In the genomic region with DNA sequence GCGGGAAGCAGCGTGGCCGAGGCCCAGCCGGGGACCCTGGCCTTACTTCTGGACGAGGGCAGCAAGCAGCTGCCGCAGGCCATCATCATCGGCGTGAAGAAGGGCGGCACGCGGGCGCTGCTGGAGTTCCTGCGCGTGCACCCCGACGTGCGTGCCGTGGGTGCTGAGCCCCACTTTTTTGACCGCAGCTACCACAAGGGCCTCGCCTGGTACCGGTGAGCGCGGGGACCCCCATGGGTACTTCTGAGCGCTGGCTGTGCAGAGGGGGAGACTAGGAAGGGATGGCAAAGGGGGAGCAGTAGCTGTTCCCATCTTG, we compare ENCODE assay signal across 8 mouse cellular contexts. TPM values are rescaled to one million over a fixed set of nuclear protein-coding genes. Genes with fewer than 3 reads are reported as not detected.
DNase-seq lines count a peak whose midpoint lies in the region; ATAC-seq lines count a peak whose summit lies in the region.

A gene (minus strand): TSS at position 242 of the 316 bp plus-strand sequence.

- no peak for ATAC-seq in kidney, embryonic 15.5 days (replicated peaks; ENCODE audit: low FRiP score)
- ATAC-seq in midbrain, embryonic 11.5 days (ENCODE audit: low FRiP score) = peak; percentile 25; the same call in 1 of the 2 replicates

- peaks cover 25% of the 10 kb centered on the region for H3K4me1 ChIP-seq in kidney, embryonic 15.5 days
- peaks cover 44% of the 10 kb centered on the region for H3K4me1 ChIP-seq in embryonic facial prominence, embryonic 10.5 days
- H3K4me1 ChIP-seq in hindbrain, embryonic 10.5 days (replicated peaks) = peaks cover 40% of the 10 kb centered on the region
- H3K4me1 ChIP-seq in midbrain, embryonic 11.5 days (ENCODE audit: control insufficient read depth, insufficient read depth, low read length) = peaks cover 6% of the 10 kb centered on the region; the same call in 1 of the 2 replicates

- H3K4me3 ChIP-seq in kidney, embryonic 15.5 days (replicated peaks) = peak within 1 kb of the TSS; percentile 50
- H3K4me3 ChIP-seq in embryonic facial prominence, embryonic 10.5 days = peak within 1 kb of the TSS; percentile 75
- H3K4me3 ChIP-seq in hindbrain, embryonic 10.5 days = peak within 1 kb of the TSS; percentile 80
- peak within 1 kb of the TSS; percentile 66 for H3K4me3 ChIP-seq in midbrain, embryonic 11.5 days (ENCODE audit: low read depth, low read length)

- no peaks in the 10 kb centered on the region for H3K36me3 ChIP-seq in kidney, embryonic 15.5 days
- no peaks in the 10 kb centered on the region for H3K36me3 ChIP-seq in embryonic facial prominence, embryonic 10.5 days (replicated peaks)
- H3K36me3 ChIP-seq in hindbrain, embryonic 10.5 days = no peaks in the 10 kb centered on the region
- no peaks in the 10 kb centered on the region for H3K36me3 ChIP-seq in midbrain, embryonic 11.5 days (ENCODE audit: control insufficient read depth, insufficient read depth, low read length)

- no peaks in the 10 kb centered on the region for H3K9me3 ChIP-seq in kidney, embryonic 15.5 days (replicated peaks)
- H3K9me3 ChIP-seq in embryonic facial prominence, embryonic 10.5 days = no peaks in the 10 kb centered on the region
- H3K9me3 ChIP-seq in hindbrain, embryonic 10.5 days = no peaks in the 10 kb centered on the region
- H3K9me3 ChIP-seq in midbrain, embryonic 11.5 days (ENCODE audit: control insufficient read depth, low read length) = no peaks in the 10 kb centered on the region

- peaks cover 71% of the 10 kb centered on the region for H3K27me3 ChIP-seq in kidney, embryonic 15.5 days
- peaks cover 50% of the 10 kb centered on the region for H3K27me3 ChIP-seq in embryonic facial prominence, embryonic 10.5 days (replicated peaks; ENCODE audit: low read depth, poor library complexity, severe bottlenecking)
- H3K27me3 ChIP-seq in hindbrain, embryonic 10.5 days (ENCODE audit: insufficient read depth, poor library complexity, severe bottlenecking) = peaks cover 60% of the 10 kb centered on the region
- H3K27me3 ChIP-seq in midbrain, embryonic 11.5 days (ENCODE audit: control insufficient read depth, insufficient read depth, low read length) = no peaks in the 10 kb centered on the region; the same call in 1 of the 2 replicates

- 1% methylated on average over 24 of the region's 24 CpGs for WGBS in kidney, embryonic 15.5 days
- 0% methylated on average over 24 of the region's 24 CpGs for WGBS in embryonic facial prominence, embryonic 10.5 days
- under 1% methylated on average over 24 of the region's 24 CpGs for WGBS in hindbrain, embryonic 10.5 days
- WGBS in midbrain, embryonic 11.5 days = under 1% methylated on average over 24 of the region's 24 CpGs

- H3K27ac ChIP-seq in kidney, embryonic 15.5 days = peak within 1 kb of the TSS; percentile 68
- H3K27ac ChIP-seq in embryonic facial prominence, embryonic 10.5 days (replicated peaks) = peak within 1 kb of the TSS; percentile 92
- H3K27ac ChIP-seq in hindbrain, embryonic 10.5 days = peak within 1 kb of the TSS; percentile 91
- H3K27ac ChIP-seq in midbrain, embryonic 11.5 days (ENCODE audit: low read depth, low read length) = peak within 1 kb of the TSS; percentile 59

- no peak for DNase-seq in kidney, postnatal 4 days
- no peak for DNase-seq in embryonic facial prominence, embryonic 10.5 days (ENCODE audit: low spot score)
- no peak for DNase-seq in hindbrain, embryonic 10.5 days (ENCODE audit: low spot score)
- DNase-seq in midbrain, embryonic 11.5 days (ENCODE audit: low spot score, missing footprints) = peak; percentile 93
- no peak for DNase-seq in ovary, postnatal 36 days (ENCODE audit: low spot score)
- no peak for DNase-seq in right cerebral cortex, postnatal 36 days (ENCODE audit: low spot score in 2 of 2)
- DNase-seq in urinary bladder, postnatal 10 days (ENCODE audit: low spot score) = no peak

- H3K9ac ChIP-seq in kidney, embryonic 15.5 days = peak within 1 kb of the TSS; percentile 60
- peak within 1 kb of the TSS; percentile 91 for H3K9ac ChIP-seq in midbrain, embryonic 11.5 days (ENCODE audit: low read length)

- H3K4me2 ChIP-seq in kidney, embryonic 15.5 days = peak within 1 kb of the TSS; percentile 94
- peak within 1 kb of the TSS; percentile 97 for H3K4me2 ChIP-seq in midbrain, embryonic 11.5 days

RNA-seq across cellular contexts. Expression of the gene that starts here (rescaled TPM):
- polyA plus RNA-seq in kidney, embryonic 15.5 days (2015; fragmentation: Nextera tagmentation; extraction: Ambion mirVana) = 0.22 and 0.91 TPM in 2 replicates
- polyA plus RNA-seq in embryonic facial prominence, embryonic 10.5 days (2016; fragmentation: Nextera tagmentation; extraction: Ambion mirVana) = 1.6 and 2.2 TPM in 2 replicates
- polyA plus RNA-seq in hindbrain, embryonic 10.5 days (2016; fragmentation: Nextera tagmentation; extraction: Ambion mirVana) = 1.3 and 2.2 TPM in 2 replicates
- polyA plus RNA-seq in midbrain, embryonic 11.5 days (2014; fragmentation: Nextera tagmentation; extraction: Ambion mirVana) = 1.7 TPM in 2 replicates
